Mouse (Mus musculus) adrenal gland, adult 18-20 months (tissue): ENCODE data around the gene Tbc1d1. TPM values are rescaled to one million over a fixed set of nuclear protein-coding genes. Genes with fewer than 3 reads are reported as not detected.

Experiments
- DNase-seq, 2 experiments: peaks; one replicate each; pipeline ENCODE4 v3.0.0; 2021 to 2022; ENCODE audit warnings: low spot score in 2 of 2
- total RNA-seq, 2 experiments: library from RNA; stranded (reverse); gene quantifications; 1 replicate in 1 of 2; 2 replicates in 1 of 2; pipeline ENCODE4 v1.2.3; 2021

Gene Tbc1d1
- total RNA-seq, 2 experiments from 2014 or later: 10.0 to 17.6 TPM

GRCm38 (mm10) chr5:64159781-64160704, 3.9 kb downstream of the Tbc1d1 start:
- peak; percentile 47 to 63 for DNase-seq

GRCm38 (mm10) chr5:64160705-64161391, 4.7 kb downstream of the Tbc1d1 start:
- DNase-seq: peak in 1 of 2 experiments; percentile 5

GRCm38 (mm10) chr5:64161917-64162316, 5.8 kb downstream of the Tbc1d1 start:
- no peak for DNase-seq

GRCm38 (mm10) chr5:64162582-64162981, 6.5 kb downstream of the Tbc1d1 start:
- no peak for DNase-seq

GRCm38 (mm10) chr5:64164414-64164813, 8.3 kb downstream of the Tbc1d1 start:
- no peak for DNase-seq

- DNase-seq: no peak
Observed at GRCm38 (mm10) chr5:64165826-64166225, 9.7 kb downstream of the Tbc1d1 start.

- DNase-seq: no peak
Observed at GRCm38 (mm10) chr5:64168990-64169540, 13.0 kb downstream of the Tbc1d1 start.

GRCm38 (mm10) chr5:64172884-64173283, 16.8 kb downstream of the Tbc1d1 start:
- no peak for DNase-seq

GRCm38 (mm10) chr5:64173302-64173701, 17.2 kb downstream of the Tbc1d1 start:
- DNase-seq: no peak

GRCm38 (mm10) chr5:64174429-64174935, 18.4 kb downstream of the Tbc1d1 start:
- no peak for DNase-seq

- DNase-seq: no peak
Observed at GRCm38 (mm10) chr5:64180548-64180947, 24.4 kb downstream of the Tbc1d1 start.

GRCm38 (mm10) chr5:64183712-64184111, 27.6 kb downstream of the Tbc1d1 start:
- no peak for DNase-seq

- no peak for DNase-seq
Observed at GRCm38 (mm10) chr5:64185257-64185656, 29.2 kb downstream of the Tbc1d1 start.

GRCm38 (mm10) chr5:64186566-64186965, 30.5 kb downstream of the Tbc1d1 start:
- no peak for DNase-seq

GRCm38 (mm10) chr5:64188083-64188648, 32.1 kb downstream of the Tbc1d1 start:
- DNase-seq: no peak

GRCm38 (mm10) chr5:64190892-64191291, 34.8 kb downstream of the Tbc1d1 start:
- no peak for DNase-seq

- DNase-seq: no peak
Observed at GRCm38 (mm10) chr5:64193353-64193752, 37.2 kb downstream of the Tbc1d1 start.

- DNase-seq: no peak
Observed at GRCm38 (mm10) chr5:64196250-64196865, 40.3 kb downstream of the Tbc1d1 start.

- DNase-seq: no peak
Observed at GRCm38 (mm10) chr5:64196866-64197321, 40.8 kb downstream of the Tbc1d1 start.

- DNase-seq: no peak
Observed at GRCm38 (mm10) chr5:64198624-64199023, 42.5 kb downstream of the Tbc1d1 start.

GRCm38 (mm10) chr5:64201071-64201470, 45.0 kb downstream of the Tbc1d1 start:
- no peak for DNase-seq
